Mouse (Mus musculus) small intestine, adult 2 months (tissue): ENCODE measurements around the gene Tmem189.

ENCODE experiments used
- CTCF ChIP-seq: fragments of 200-500 bp; IDR thresholded peaks from 2 replicates; pipeline ENCODE4 v1.5.1; 2012; ENCODE audit warnings: low read depth, mild to moderate bottlenecking, control low read depth, inconsistent platforms, low read length, moderate library complexity, mixed read lengths; ENCODE audit not compliant: insufficient replicate concordance, insufficient read length; ENCODE audit errors: extremely low read depth
- POLR2A ChIP-seq: fragments of 200-500 bp; IDR thresholded peaks from 2 replicates; pipeline ENCODE4 v1.6.1; 2012; ENCODE audit warnings: low read depth, mild to moderate bottlenecking, control low read depth, inconsistent platforms, low read length, moderate library complexity

DNA sequence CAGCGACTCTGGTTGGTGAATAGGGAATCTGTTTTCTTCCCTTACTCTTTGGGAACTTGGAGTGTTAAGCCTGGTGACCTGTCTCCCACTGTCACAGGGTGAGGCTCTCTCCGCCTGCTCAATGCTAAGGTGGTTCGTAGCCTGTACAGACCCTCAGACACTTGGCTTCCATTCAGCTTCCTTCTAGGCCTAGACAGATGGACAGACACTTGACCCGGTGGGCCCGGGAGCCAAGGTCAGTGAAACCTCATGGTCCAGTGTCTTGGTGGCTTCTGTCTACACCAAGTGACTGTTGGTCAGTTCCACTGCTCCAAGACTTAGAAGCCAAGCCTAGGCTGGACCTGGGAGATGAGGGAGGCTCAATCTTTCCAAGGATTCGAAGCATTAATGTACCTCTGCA lies 1.8 kb upstream of the Tmem189 start:
- no peak for TF ChIP-seq CTCF
- TF ChIP-seq POLR2A = no peak
